Comparison of ENCODE assay signal across 14 mouse cellular contexts in the genomic region with DNA sequence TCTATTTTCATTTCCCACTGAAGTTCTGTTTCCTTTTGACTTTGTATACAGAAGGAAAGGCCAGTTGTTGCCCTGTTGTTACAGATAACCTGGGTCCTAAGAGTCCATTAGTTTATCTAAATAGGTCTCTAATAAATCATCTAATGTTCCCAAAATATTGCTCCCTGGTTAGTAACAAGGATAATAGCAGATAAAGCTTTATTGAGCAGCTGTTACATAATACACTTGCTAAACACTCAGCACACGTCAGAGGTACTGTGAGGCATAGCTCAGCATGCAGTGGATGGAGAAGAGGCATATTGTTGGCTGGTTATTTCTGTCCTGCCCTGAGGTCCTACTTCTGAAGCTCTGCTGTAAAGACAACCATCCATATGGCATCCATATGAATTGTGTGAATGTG. TPM values are rescaled to one million over a fixed set of nuclear protein-coding genes. Genes with fewer than 3 reads are reported as not detected.
DNase-seq lines count a peak whose midpoint lies in the region; ATAC-seq and TF ChIP-seq lines count a peak whose summit lies in the region.
"Had no signal": no experiment of that assay in that cellular context is flagged by ENCODE, and none has a peak within 500 bp of the region (broad histone marks: within the 10 kb centered on the region; RNA-seq: fewer than 3 reads in every experiment).

No protein-coding gene starts in this region.

- WGBS in heart, postnatal 0 days = 24% methylated on average over 1 of the region's 1 CpGs
- 29% methylated on average over 1 of the region's 1 CpGs for WGBS in heart, embryonic 10.5 days
- 24% methylated on average over 1 of the region's 1 CpGs for WGBS in lung, embryonic 15.5 days
- 12% methylated on average over 1 of the region's 1 CpGs for WGBS in small intestine, adult 2 months

- H3K4me2 ChIP-seq in heart, postnatal 0 days (ENCODE audit: low read depth, low read length) = no peak overlapping the region
- no peak overlapping the region for H3K4me2 ChIP-seq in lung, embryonic 15.5 days
- H3K4me2 ChIP-seq: liver, embryonic 12.5 days had no signal

- no peak for DNase-seq in heart, postnatal 0 days (ENCODE audit: low spot score)
- DNase-seq in heart, embryonic 10.5 days (ENCODE audit: low spot score) = no peak
- DNase-seq in lung, postnatal 10 days = no peak
- DNase-seq: cerebellum, adult 9-11 months; gastrocnemius, postnatal 36 days; heart, postnatal 10 days; left cerebral cortex, postnatal 4 days; thymus, adult 2 months had no signal

- no peak for TF ChIP-seq CTCF in heart, postnatal 0 days (IDR thresholded peaks at IDR 0.05; ENCODE audit: low read depth)
- no peak for TF ChIP-seq CTCF in small intestine, adult 2 months (IDR thresholded peaks at IDR 0.05; ENCODE audit: extremely low read depth, insufficient read length, insufficient replicate concordance, low read depth, low read length)

- no peak overlapping the region for H3K9ac ChIP-seq in heart, postnatal 0 days (replicated peaks; ENCODE audit: low read depth, low read length)
- H3K9ac ChIP-seq in lung, embryonic 15.5 days = no peak overlapping the region
- H3K9ac ChIP-seq: liver, embryonic 12.5 days had no signal

- no peak overlapping the region for H3K4me3 ChIP-seq in heart, postnatal 0 days (ENCODE audit: low read depth, low read length)
- no peak overlapping the region for H3K4me3 ChIP-seq in heart, embryonic 10.5 days
- H3K4me3 ChIP-seq in lung, embryonic 15.5 days = no peak overlapping the region
- no peak overlapping the region for H3K4me3 ChIP-seq in brown adipose tissue, adult 24 weeks (ENCODE audit: insufficient read depth, low read depth, low read length)
- no peak overlapping the region for H3K4me3 ChIP-seq in small intestine, adult 2 months (ENCODE audit: low read depth, low read length)
- H3K4me3 ChIP-seq: liver, embryonic 12.5 days had no signal

- TF ChIP-seq EP300 in heart, postnatal 0 days (IDR thresholded peaks at IDR 0.05; ENCODE audit: low read depth) = no peak

- H3K4me1 ChIP-seq in heart, postnatal 0 days (ENCODE audit: control insufficient read depth, insufficient read depth) = peaks cover 45% of the 10 kb centered on the region
- H3K4me1 ChIP-seq in heart, embryonic 10.5 days = peaks cover 59% of the 10 kb centered on the region
- peaks cover 59% of the 10 kb centered on the region for H3K4me1 ChIP-seq in lung, embryonic 15.5 days
- peaks cover 33% of the 10 kb centered on the region for H3K4me1 ChIP-seq in brown adipose tissue, adult 24 weeks (ENCODE audit: control insufficient read depth, insufficient read depth, insufficient read length, low read length)
- H3K4me1 ChIP-seq in small intestine, adult 2 months (ENCODE audit: control insufficient read depth, insufficient read depth, insufficient read length, low read length) = peaks cover 44% of the 10 kb centered on the region

- H3K9me3 ChIP-seq in heart, postnatal 0 days (replicated peaks; ENCODE audit: control insufficient read depth, low read length) = no peaks in the 10 kb centered on the region
- H3K9me3 ChIP-seq in heart, embryonic 10.5 days = no peaks in the 10 kb centered on the region
- no peaks in the 10 kb centered on the region for H3K9me3 ChIP-seq in lung, embryonic 15.5 days
- H3K9me3 ChIP-seq: liver, embryonic 12.5 days had no signal

- H3K27ac ChIP-seq in heart, postnatal 0 days (ENCODE audit: low read depth) = peak overlapping the region; percentile 61
- no peak overlapping the region for H3K27ac ChIP-seq in heart, embryonic 10.5 days
- peak overlapping the region; percentile 68 for H3K27ac ChIP-seq in lung, embryonic 15.5 days
- H3K27ac ChIP-seq in brown adipose tissue, adult 24 weeks (replicated peaks; ENCODE audit: low read depth, low read length) = peak overlapping the region; percentile 63
- peak overlapping the region; percentile 82 for H3K27ac ChIP-seq in small intestine, adult 2 months (ENCODE audit: insufficient read depth, low read depth, low read length)
- H3K27ac ChIP-seq: liver, embryonic 12.5 days had no signal

- no peaks in the 10 kb centered on the region for H3K36me3 ChIP-seq in heart, postnatal 0 days (replicated peaks; ENCODE audit: control insufficient read depth, insufficient read depth, low read length)
- no peaks in the 10 kb centered on the region for H3K36me3 ChIP-seq in heart, embryonic 10.5 days
- no peaks in the 10 kb centered on the region for H3K36me3 ChIP-seq in lung, embryonic 15.5 days
- no peaks in the 10 kb centered on the region for H3K36me3 ChIP-seq in small intestine, adult 2 months (ENCODE audit: control insufficient read depth, insufficient read depth, low read length)
- H3K36me3 ChIP-seq: liver, embryonic 12.5 days had no signal

- no peaks in the 10 kb centered on the region for H3K27me3 ChIP-seq in heart, postnatal 0 days (ENCODE audit: control insufficient read depth, insufficient read depth, low read length)
- H3K27me3 ChIP-seq in heart, embryonic 10.5 days (ENCODE audit: insufficient read depth, poor library complexity, severe bottlenecking) = no peaks in the 10 kb centered on the region
- no peaks in the 10 kb centered on the region for H3K27me3 ChIP-seq in lung, embryonic 15.5 days
- no peaks in the 10 kb centered on the region for H3K27me3 ChIP-seq in small intestine, adult 2 months (ENCODE audit: control insufficient read depth, insufficient read depth, low read length)

- ATAC-seq in heart, postnatal 0 days (ENCODE audit: insufficient read depth, low read depth) = no peak
- ATAC-seq in lung, embryonic 15.5 days (ENCODE audit: borderline replicate concordance, extremely low read depth, low FRiP score, low TSS enrichment) = no peak
- ATAC-seq in CD4-positive, CD25-positive, alpha-beta regulatory T cell, adult 4 months = no peak
- ATAC-seq: hindbrain, embryonic 16.5 days; liver, embryonic 12.5 days had no signal

- TF ChIP-seq POLR2A in small intestine, adult 2 months (IDR thresholded peaks at IDR 0.05; ENCODE audit: low read depth, low read length) = no peak

RNA-seq across cellular contexts. Expression of a gene that starts 17.0 kb away (rescaled TPM):
- total RNA-seq in heart, postnatal 0 days (2014; rRNA removed; ENCODE audit: low replicate concordance) = 49.2 and 50.6 TPM in 2 replicates
- 22.8 and 24.6 TPM in 2 replicates for polyA plus RNA-seq in heart, postnatal 0 days (2015; fragmentation: Nextera tagmentation; extraction: Ambion mirVana)
- 16.9 and 19.6 TPM in 2 replicates for polyA plus RNA-seq in heart, embryonic 10.5 days (2016; fragmentation: Nextera tagmentation; extraction: Ambion mirVana)
- 20.0 and 20.9 TPM in 2 replicates for polyA plus RNA-seq in lung, embryonic 15.5 days (2015; fragmentation: Nextera tagmentation; extraction: Ambion mirVana)
- polyA plus RNA-seq in brown adipose tissue, adult 24 weeks (2012; ENCODE audit: insufficient read depth, insufficient read length, missing spikeins) = 31.0 and 33.4 TPM in 2 replicates
- 1.1 and 3.6 TPM in 2 replicates for polyA plus RNA-seq in small intestine, adult 2 months (2012; rRNA removed)
- 10 to 100 TPM; 14.1 to 18.1 TPM for polyA plus RNA-seq in CD4-positive, CD25-positive, alpha-beta regulatory T cell, adult 4 months (2017; shearing (Covaris generic))
